Mouse (Mus musculus) retina, adult 2 months (tissue): ENCODE results near the gene Ism2.

Experiments used
- DNase-seq: peaks from one replicate; pipeline ENCODE4 v3.0.0-alpha.2; 2012; ENCODE audit warnings: low read depth, low spot score

Gene Ism2

GRCm38 (mm10) chr12:87230379-87230895, 69.1 kb downstream of the Ism2 start:
- no peak for DNase-seq

GRCm38 (mm10) chr12:87229633-87230032, 69.9 kb downstream of the Ism2 start:
- DNase-seq, result no peak
